Comparison of ENCODE assay signal across 8 mouse cellular contexts in the genomic region with DNA sequence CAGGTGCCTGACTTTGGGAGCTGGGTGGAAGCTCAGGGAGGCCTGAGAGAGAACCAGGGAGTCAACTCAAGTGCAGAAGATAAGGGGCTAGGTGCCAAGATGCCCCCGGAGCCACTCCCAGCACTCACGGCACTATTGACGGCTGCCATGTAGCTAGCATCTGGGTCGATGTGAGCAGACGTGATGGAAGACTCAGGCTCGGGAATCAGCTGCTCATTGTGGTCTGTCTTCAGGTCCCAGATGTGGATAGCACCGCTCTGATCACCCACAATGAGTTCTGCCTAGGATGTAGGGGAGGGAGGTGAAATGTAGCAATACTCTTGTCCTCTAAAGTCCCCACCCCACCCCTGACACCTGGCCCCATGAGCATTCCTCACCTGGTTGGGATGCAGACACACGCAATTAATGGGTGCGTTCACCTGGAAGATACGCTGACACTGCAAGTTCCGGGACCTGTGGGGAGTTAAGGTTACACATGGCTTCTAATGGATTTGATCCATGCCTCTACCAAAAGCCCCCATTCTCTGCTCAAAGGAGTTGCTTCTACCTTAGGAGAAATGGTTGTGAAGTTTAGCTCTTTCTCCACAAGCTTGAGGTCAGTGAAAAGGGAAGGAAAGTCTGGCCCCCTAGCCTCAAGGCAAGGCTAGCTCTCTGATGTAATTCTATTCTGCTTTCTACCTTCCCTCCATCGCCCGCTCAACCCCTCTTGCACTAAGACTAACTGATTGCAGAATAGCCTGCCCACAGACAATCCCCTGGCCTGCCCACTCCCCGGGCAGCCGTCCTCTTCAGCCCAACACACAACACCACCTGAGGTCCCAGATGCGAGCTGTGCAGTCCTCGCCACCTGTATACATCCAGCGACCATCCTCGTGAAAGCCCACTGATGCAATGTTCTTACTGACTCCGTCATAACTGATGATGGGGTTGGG. TPM values are rescaled to one million over a fixed set of nuclear protein-coding genes. Genes with fewer than 3 reads are reported as not detected.
DNase-seq lines count a peak whose midpoint lies in the region; ATAC-seq and TF ChIP-seq lines count a peak whose summit lies in the region.

No protein-coding gene starts in this region.

- TF ChIP-seq CTCF in stomach, postnatal 0 days (IDR thresholded peaks at IDR 0.05; ENCODE audit: low read depth): no peak

- H3K9ac ChIP-seq in neural tube, embryonic 12.5 days: peak overlapping the region; percentile 74
- H3K9ac ChIP-seq in liver, embryonic 13.5 days: peak overlapping the region; percentile 88
- no peak overlapping the region for H3K9ac ChIP-seq in stomach, postnatal 0 days (ENCODE audit: low read length)

- DNase-seq in cerebellum, adult 8-10 months: peak; percentile 40
- DNase-seq in cerebellum, postnatal 10 days: no peak
- DNase-seq in neural tube, embryonic 10.5 days (ENCODE audit: extremely low spot score, low spot score): no peak
- DNase-seq in liver, embryonic 13.5 days: no peak
- no peak for DNase-seq in stomach, postnatal 0 days (ENCODE audit: low spot score)
- DNase-seq in frontal cortex, postnatal 10 days (ENCODE audit: low spot score in 2 of 2): no peak
- DNase-seq in layer of hippocampus, postnatal 10 days (ENCODE audit: low spot score in 2 of 2): no peak

- H3K9me3 ChIP-seq in neural tube, embryonic 12.5 days: no peaks in the 10 kb centered on the region
- no peaks in the 10 kb centered on the region for H3K9me3 ChIP-seq in liver, embryonic 13.5 days (replicated peaks)
- no peaks in the 10 kb centered on the region for H3K9me3 ChIP-seq in stomach, postnatal 0 days (ENCODE audit: control insufficient read depth, low read length)

- H3K27ac ChIP-seq in neural tube, embryonic 12.5 days: no peak overlapping the region
- H3K27ac ChIP-seq in liver, embryonic 13.5 days: peak overlapping the region; percentile 15; the same call in 1 of the 2 replicates
- no peak overlapping the region for H3K27ac ChIP-seq in stomach, postnatal 0 days (replicated peaks)

- peak overlapping the region; percentile 62 for H3K4me2 ChIP-seq in neural tube, embryonic 12.5 days (replicated peaks)
- H3K4me2 ChIP-seq in liver, embryonic 13.5 days: peak overlapping the region; percentile 76
- peak overlapping the region; percentile 60 for H3K4me2 ChIP-seq in stomach, postnatal 0 days (replicated peaks; ENCODE audit: low read depth)

- H3K27me3 ChIP-seq in neural tube, embryonic 12.5 days (replicated peaks): no peaks in the 10 kb centered on the region
- H3K27me3 ChIP-seq in liver, embryonic 13.5 days: no peaks in the 10 kb centered on the region
- H3K27me3 ChIP-seq in stomach, postnatal 0 days (ENCODE audit: control insufficient read depth, insufficient read depth, low read length): no peaks in the 10 kb centered on the region

- TF ChIP-seq EP300 in stomach, postnatal 0 days (optimal IDR thresholded peaks at IDR 0.05): no peak

- H3K36me3 ChIP-seq in neural tube, embryonic 12.5 days: peaks cover 38% of the 10 kb centered on the region
- H3K36me3 ChIP-seq in liver, embryonic 13.5 days: peaks cover 57% of the 10 kb centered on the region
- H3K36me3 ChIP-seq in stomach, postnatal 0 days (ENCODE audit: control insufficient read depth, insufficient read depth, low read length): peaks cover 23% of the 10 kb centered on the region

- no peak overlapping the region for H3K4me3 ChIP-seq in neural tube, embryonic 12.5 days
- H3K4me3 ChIP-seq in liver, embryonic 13.5 days (replicated peaks): peak overlapping the region; percentile 84
- H3K4me3 ChIP-seq in stomach, postnatal 0 days (ENCODE audit: low read depth, low read length): no peak overlapping the region

- H3K4me1 ChIP-seq in neural tube, embryonic 12.5 days: peaks cover 32% of the 10 kb centered on the region
- H3K4me1 ChIP-seq in liver, embryonic 13.5 days (replicated peaks): peaks cover 50% of the 10 kb centered on the region
- peaks cover 8% of the 10 kb centered on the region; the same call in 1 of the 2 replicates for H3K4me1 ChIP-seq in stomach, postnatal 0 days (replicated peaks; ENCODE audit: control insufficient read depth, insufficient read depth)

- WGBS in neural tube, embryonic 12.5 days: 95% methylated on average over 20 of the region's 20 CpGs
- WGBS in liver, embryonic 13.5 days (ENCODE audit: insufficient replicate concordance): 89% methylated on average over 20 of the region's 20 CpGs
- WGBS in stomach, postnatal 0 days: 90% methylated on average over 20 of the region's 20 CpGs

- ATAC-seq in neural tube, embryonic 12.5 days (ENCODE audit: low FRiP score, low read depth): no peak
- no peak for ATAC-seq in liver, embryonic 13.5 days (ENCODE audit: low read depth)
- no peak for ATAC-seq in stomach, postnatal 0 days (ENCODE audit: low FRiP score, low TSS enrichment)

RNA-seq across cellular contexts. Expression of a gene that starts 1.6 kb away (rescaled TPM):
- polyA plus RNA-seq in neural tube, embryonic 12.5 days (2016; fragmentation: Nextera tagmentation; extraction: Ambion mirVana): 33.8 and 34.9 TPM in 2 replicates
- polyA plus RNA-seq in liver, embryonic 13.5 days (2015; fragmentation: Nextera tagmentation; extraction: Ambion mirVana): 11.7 and 13.8 TPM in 2 replicates
- 12.4 and 13.4 TPM in 2 replicates for polyA plus RNA-seq in stomach, postnatal 0 days (2015; fragmentation: Nextera tagmentation; extraction: Ambion mirVana)
- total RNA-seq in layer of hippocampus, postnatal 10 days (2021): 10 to 100 TPM; 29.1 to 30.8 TPM

RNA-seq across cellular contexts. Expression of a gene that starts 3.6 kb away (rescaled TPM):
- polyA plus RNA-seq in neural tube, embryonic 12.5 days (2016; fragmentation: Nextera tagmentation; extraction: Ambion mirVana): 0.28 TPM in 2 replicates
- polyA plus RNA-seq in liver, embryonic 13.5 days (2015; fragmentation: Nextera tagmentation; extraction: Ambion mirVana): 0.13 TPM in 1 of 2 replicates, not detected in the other
- polyA plus RNA-seq in stomach, postnatal 0 days (2015; fragmentation: Nextera tagmentation; extraction: Ambion mirVana): 0.13 TPM in 1 of 2 replicates, not detected in the other
- total RNA-seq in layer of hippocampus, postnatal 10 days (2021): 1 to 10 TPM in 1 of 2 experiments, under 1 TPM in 1; 0.87 to 1.8 TPM

RNA-seq across cellular contexts. Expression of a gene that starts 7.1 kb away (rescaled TPM):
- 58.6 and 62.7 TPM in 2 replicates for polyA plus RNA-seq in neural tube, embryonic 12.5 days (2016; fragmentation: Nextera tagmentation; extraction: Ambion mirVana)
- polyA plus RNA-seq in liver, embryonic 13.5 days (2015; fragmentation: Nextera tagmentation; extraction: Ambion mirVana): 84.0 and 86.7 TPM in 2 replicates
- 45.4 and 48.9 TPM in 2 replicates for polyA plus RNA-seq in stomach, postnatal 0 days (2015; fragmentation: Nextera tagmentation; extraction: Ambion mirVana)
- total RNA-seq in layer of hippocampus, postnatal 10 days (2021): 10 to 100 TPM; 64.7 to 67.9 TPM

RNA-seq across cellular contexts. Expression of a gene that starts 7.2 kb away (rescaled TPM):
- polyA plus RNA-seq in neural tube, embryonic 12.5 days (2016; fragmentation: Nextera tagmentation; extraction: Ambion mirVana): 37.9 and 38.5 TPM in 2 replicates
- 11.7 and 13.0 TPM in 2 replicates for polyA plus RNA-seq in liver, embryonic 13.5 days (2015; fragmentation: Nextera tagmentation; extraction: Ambion mirVana)
- 12.0 and 12.5 TPM in 2 replicates for polyA plus RNA-seq in stomach, postnatal 0 days (2015; fragmentation: Nextera tagmentation; extraction: Ambion mirVana)
- 10 to 100 TPM; 30.0 to 33.3 TPM for total RNA-seq in layer of hippocampus, postnatal 10 days (2021)

RNA-seq across cellular contexts. Expression of a gene that starts 11.1 kb away (rescaled TPM):
- polyA plus RNA-seq in neural tube, embryonic 12.5 days (2016; fragmentation: Nextera tagmentation; extraction: Ambion mirVana): 23.2 and 25.4 TPM in 2 replicates
- 0.15 and 0.20 TPM in 2 replicates for polyA plus RNA-seq in liver, embryonic 13.5 days (2015; fragmentation: Nextera tagmentation; extraction: Ambion mirVana)
- polyA plus RNA-seq in stomach, postnatal 0 days (2015; fragmentation: Nextera tagmentation; extraction: Ambion mirVana): 0.84 and 1.3 TPM in 2 replicates
- total RNA-seq in layer of hippocampus, postnatal 10 days (2021): 100 to 1,000 TPM; 170 to 175 TPM
